Mouse (Mus musculus) stomach, embryonic 16.5 days (tissue): Measurements from ENCODE around the gene Ttll13. TPM values are rescaled to one million over a fixed set of nuclear protein-coding genes. Genes with fewer than 3 reads are reported as not detected.

Source experiments
- ATAC-seq: fragments of 200-750 bp; cut with Nextera tagmentation; 2 replicates; pipeline ENCODE4 v1.8.0; 2017; ENCODE audit warnings: moderate number of reproducible peaks, moderate TSS enrichment; ENCODE audit not compliant: insufficient read depth, low FRiP score
- H3K27ac ChIP-seq: fragments of 300-500 bp; sonication (generic); 2 replicates; pipeline ENCODE4 v1.5.1; 2014; ENCODE audit warnings: low read length
- H3K27me3 ChIP-seq: fragments of 300-500 bp; sonication (generic); 2 replicates; pipeline ENCODE4 v1.6.1; 2014; ENCODE audit warnings: low read length, control low read depth, mixed read lengths; ENCODE audit not compliant: control insufficient read depth, insufficient read depth
- H3K36me3 ChIP-seq: fragments of 300-500 bp; sonication (generic); 2 replicates; pipeline ENCODE4 v1.6.1; 2014; ENCODE audit warnings: low read length; ENCODE audit not compliant: control insufficient read depth, insufficient read depth
- H3K4me1 ChIP-seq: fragments of 300-500 bp; sonication (generic); 2 replicates; pipeline ENCODE4 v1.6.1; 2014; ENCODE audit warnings: low read length, control low read depth, mixed read lengths; ENCODE audit not compliant: control insufficient read depth, insufficient read depth
- H3K4me2 ChIP-seq: fragments of 300-500 bp; sonication (generic); 2 replicates; pipeline ENCODE4 v1.6.1; 2014; ENCODE audit warnings: low read depth, low read length, mixed read lengths
- H3K4me3 ChIP-seq: fragments of 300-500 bp; sonication (generic); replicated peaks from 2 replicates; pipeline ENCODE4 v1.5.1; 2014; ENCODE audit warnings: mild to moderate bottlenecking, low read length
- H3K9ac ChIP-seq: fragments of 300-500 bp; sonication (generic); 2 replicates; pipeline ENCODE4 v1.6.1; 2014; ENCODE audit warnings: low read length
- H3K9me3 ChIP-seq: fragments of 300-500 bp; sonication (generic); replicated peaks from 2 replicates; pipeline ENCODE4 v1.6.1; 2016; ENCODE audit warnings: low read length, control low read depth; ENCODE audit not compliant: control insufficient read depth
- WGBS: fragments of 180-500 bp; shearing (Covaris S2); extraction: QIAGEN DNeasy Blood & Tissue Kit; methylation state at CpG from one replicate; pipeline ENCODE4 v1.1.7; 2014; 5-methylcytosine and 5-hydroxymethylcytosine counted together
- polyA plus RNA-seq: library from polyadenylated mRNA; unstranded; fragments of >200 nt; fragmentation: Nextera tagmentation; extraction: Ambion mirVana; gene quantifications from 2 replicates; pipeline ENCODE4 v1.2.1, GENCODE M21; 2015

Ttll13 gene
- polyA plus RNA-seq, 1 experiment from 2014 or later = 0.56 TPM

- no peak overlapping the region for H3K4me3 ChIP-seq
- no peaks in the 10 kb centered on the region for H3K9me3 ChIP-seq
- no peak overlapping the region for H3K9ac ChIP-seq
- no peaks in the 10 kb centered on the region for H3K27me3 ChIP-seq
- 92% methylated on average over 6 of the region's 6 CpGs for WGBS
- H3K27ac ChIP-seq = no peak overlapping the region
- ATAC-seq = no peak
- H3K4me2 ChIP-seq = no peak overlapping the region
- H3K36me3 ChIP-seq = 0 out of 2 replicates have a peak, but pooled peaks cover 9% of the 10 kb centered on the region
- H3K4me1 ChIP-seq = no peaks in the 10 kb centered on the region
Measured at GRCm38 (mm10) chr7:80285725-80286124, 39.5 kb downstream of the Ttll13 start.

GRCm38 (mm10) chr7:80287736-80288135 is 41.6 kb downstream of the Ttll13 start:
- Histone ChIP-seq H3K9ac (no peak overlapping the region), H3K27me3 (no peaks in the 10 kb centered on the region), H3K4me3 (no peak overlapping the region), H3K36me3 (0 out of 2 replicates have a peak, but pooled peaks cover 9% of the 10 kb centered on the region), H3K4me1 (no peaks in the 10 kb centered on the region), H3K4me2 (no peak overlapping the region), H3K9me3 (no peaks in the 10 kb centered on the region), H3K27ac (no peak overlapping the region)
- no peak for ATAC-seq
- 81% methylated on average over 10 of the region's 10 CpGs for WGBS

DNA sequence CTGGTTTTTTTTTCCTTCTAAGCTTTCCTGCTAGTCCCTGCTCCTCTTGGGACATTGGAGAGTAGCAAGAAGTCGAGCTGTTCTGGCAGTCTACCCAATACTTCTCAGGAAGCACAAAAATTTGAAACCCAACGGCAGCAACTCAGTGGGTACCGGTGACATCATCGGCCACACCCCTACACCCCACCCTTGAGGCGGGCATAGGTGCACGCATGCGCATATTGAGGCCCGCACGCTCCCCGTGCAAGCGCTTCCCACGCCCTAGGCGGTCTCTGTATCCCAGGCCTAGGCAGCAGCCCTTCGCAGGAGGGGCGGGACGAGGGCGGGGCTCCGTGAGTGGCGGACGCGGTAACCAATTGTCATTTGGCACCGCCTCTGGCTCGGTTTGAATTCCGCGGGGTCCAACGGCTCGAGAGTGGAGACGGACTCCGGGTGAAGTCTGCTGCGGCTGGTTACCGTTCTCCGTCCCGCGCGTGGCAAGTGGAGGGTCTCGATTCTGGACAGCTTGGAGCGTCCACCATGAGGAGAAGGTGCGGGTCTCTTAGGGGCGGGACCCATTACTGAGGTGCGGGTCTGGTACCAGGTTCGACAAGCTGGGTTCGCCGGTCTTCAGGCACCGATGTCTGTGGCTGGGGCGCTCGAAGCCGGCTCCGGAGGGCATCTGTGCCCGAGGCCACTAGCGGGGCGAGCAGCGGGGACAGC is 48.0 kb downstream of the Ttll13 start, which contains the start of gene Prc1:
TSS of gene Prc1 (plus strand) at position 389 of the 702 bp plus-strand sequence.
- Histone ChIP-seq H3K27me3 (no peaks in the 10 kb centered on the region), H3K4me3 (peak within 1 kb of the TSS; percentile 88), H3K36me3 (no peaks in the 10 kb centered on the region), H3K9me3 (no peaks in the 10 kb centered on the region), H3K4me2 (peak within 1 kb of the TSS; percentile 60), H3K9ac (peak within 1 kb of the TSS; percentile 89), H3K27ac (peak within 1 kb of the TSS; percentile 91), H3K4me1 (peaks cover 17% of the 10 kb centered on the region)
- ATAC-seq = peak; percentile 100
- WGBS = under 1% methylated on average over 52 of the region's 52 CpGs

- WGBS = 5% methylated on average over 37 of the region's 37 CpGs
- ATAC-seq = peak; percentile 42
Measured at GRCm38 (mm10) chr7:80294764-80295648, 48.8 kb downstream of the Ttll13 start.

GRCm38 (mm10) chr7:80296462-80296861 is 50.3 kb downstream of the Ttll13 start:
- H3K9me3 ChIP-seq = no peaks in the 10 kb centered on the region
- peak overlapping the region; percentile 60 for H3K4me2 ChIP-seq
- H3K27me3 ChIP-seq = no peaks in the 10 kb centered on the region
- H3K36me3 ChIP-seq = peaks cover 2% of the 10 kb centered on the region
- H3K4me1 ChIP-seq = peaks cover 17% of the 10 kb centered on the region
- no peak overlapping the region for H3K4me3 ChIP-seq
- ATAC-seq = no peak
- no peak overlapping the region for H3K27ac ChIP-seq
- 91% methylated on average over 6 of the region's 6 CpGs for WGBS
- H3K9ac ChIP-seq = no peak overlapping the region

More at GRCm38 (mm10) chr7:80294764-80295648, 48.8 kb downstream of the Ttll13 start:
- Histone ChIP-seq H3K9ac (peak overlapping the region; percentile 89), H3K4me1 (peaks cover 17% of the 10 kb centered on the region), H3K36me3 (no peaks in the 10 kb centered on the region), H3K9me3 (no peaks in the 10 kb centered on the region), H3K4me2 (peak overlapping the region; percentile 60), H3K27ac (peak overlapping the region; percentile 91), H3K4me3 (peak overlapping the region; percentile 88), H3K27me3 (no peaks in the 10 kb centered on the region)

GRCm38 (mm10) chr7:80297041-80297440 is 50.9 kb downstream of the Ttll13 start:
- Histone ChIP-seq H3K4me3 (no peak overlapping the region), H3K27ac (no peak overlapping the region), H3K4me1 (peaks cover 17% of the 10 kb centered on the region), H3K36me3 (peaks cover 4% of the 10 kb centered on the region), H3K9ac (no peak overlapping the region), H3K27me3 (no peaks in the 10 kb centered on the region), H3K4me2 (no peak overlapping the region), H3K9me3 (no peaks in the 10 kb centered on the region)
- ATAC-seq = no peak
- 91% methylated on average over 3 of the region's 3 CpGs for WGBS

GRCm38 (mm10) chr7:80298754-80299153 is 52.6 kb downstream of the Ttll13 start:
- WGBS = 90% methylated on average over 4 of the region's 4 CpGs
- Histone ChIP-seq H3K4me2 (no peak overlapping the region), H3K27me3 (no peaks in the 10 kb centered on the region), H3K27ac (no peak overlapping the region), H3K9me3 (no peaks in the 10 kb centered on the region), H3K36me3 (peaks cover 12% of the 10 kb centered on the region), H3K4me3 (no peak overlapping the region), H3K9ac (no peak overlapping the region), H3K4me1 (peaks cover 17% of the 10 kb centered on the region)
- ATAC-seq = no peak

- Histone ChIP-seq H3K4me2 (no peak overlapping the region), H3K27ac (no peak overlapping the region), H3K9ac (no peak overlapping the region), H3K4me3 (no peak overlapping the region), H3K9me3 (no peaks in the 10 kb centered on the region), H3K27me3 (no peaks in the 10 kb centered on the region), H3K36me3 (peaks cover 12% of the 10 kb centered on the region), H3K4me1 (peaks cover 17% of the 10 kb centered on the region)
- no peak for ATAC-seq
- 87% methylated on average over 3 of the region's 3 CpGs for WGBS
Measured at GRCm38 (mm10) chr7:80299568-80299967, 53.4 kb downstream of the Ttll13 start.

GRCm38 (mm10) chr7:80301522-80301921 is 55.3 kb downstream of the Ttll13 start:
- Histone ChIP-seq H3K9ac (no peak overlapping the region), H3K27me3 (no peaks in the 10 kb centered on the region), H3K27ac (no peak overlapping the region), H3K4me1 (peaks cover 7% of the 10 kb centered on the region), H3K9me3 (no peaks in the 10 kb centered on the region), H3K36me3 (peaks cover 12% of the 10 kb centered on the region), H3K4me3 (no peak overlapping the region), H3K4me2 (no peak overlapping the region)
- 79% methylated on average over 2 of the region's 2 CpGs for WGBS
- no peak for ATAC-seq
